Mouse (Mus musculus) cortical plate, adult 2 months (tissue): ENCODE measurements around the gene Sncb.

Experiments used
- CTCF ChIP-seq: fragments of 200-500 bp; IDR thresholded peaks from 2 replicates; pipeline ENCODE4 v1.5.1; 2011; ENCODE audit warnings: mild to moderate bottlenecking, control low read depth, low read length; ENCODE audit not compliant: insufficient read depth; ENCODE audit errors: extremely low read depth
- POLR2A ChIP-seq: fragments of 200-500 bp; IDR thresholded peaks from 2 replicates; pipeline ENCODE4 v1.6.1; 2011; ENCODE audit warnings: mild to moderate bottlenecking, low read length, control low read depth; ENCODE audit not compliant: insufficient read depth; ENCODE audit errors: extremely low read depth

DNA sequence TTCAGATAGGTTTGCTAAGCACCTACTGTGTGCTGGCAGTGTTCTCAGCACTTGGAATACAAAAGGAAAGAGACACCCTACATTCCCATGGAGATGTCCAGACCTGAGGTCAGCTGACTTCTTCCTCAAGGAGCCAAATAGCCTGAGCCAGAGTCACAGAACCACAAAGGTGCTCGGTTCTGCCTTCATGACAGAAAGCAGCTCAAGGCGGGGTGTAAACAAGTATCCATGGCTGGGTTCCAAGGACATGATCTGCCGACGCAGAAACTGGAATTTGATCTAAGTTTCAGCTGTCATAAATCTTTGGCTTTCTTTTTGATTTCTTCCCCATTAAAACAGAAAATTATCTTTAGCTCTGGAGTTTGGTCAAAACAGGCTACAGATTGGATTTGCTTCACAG lies 33.8 kb upstream of the Sncb start:
- TF ChIP-seq POLR2A (no peak), CTCF (no peak)
